21 mouse cellular contexts compared by ENCODE assay signal in the genomic region with DNA sequence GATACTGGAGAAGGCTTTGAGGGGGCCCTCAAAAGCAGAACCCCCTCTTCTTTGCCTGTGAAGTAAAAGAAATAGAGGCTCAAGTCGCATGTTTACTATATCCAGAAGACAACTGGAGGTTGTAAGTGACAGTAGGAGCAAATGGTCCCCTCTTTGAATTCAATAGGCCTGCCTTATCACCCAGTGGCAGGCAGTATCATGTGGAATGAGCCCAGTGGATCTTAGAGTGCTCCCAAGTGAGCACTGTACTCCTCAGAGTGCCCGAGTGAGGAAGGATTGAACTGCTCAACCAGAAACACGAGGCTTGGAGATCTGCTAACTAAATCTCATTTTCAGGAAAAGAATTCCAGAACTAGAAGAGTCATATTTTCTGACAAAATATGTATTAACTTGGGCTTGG. TPM values are rescaled to one million over a fixed set of nuclear protein-coding genes. Genes with fewer than 3 reads are reported as not detected.
"Had no signal": no experiment of that assay in that cellular context is flagged by ENCODE, and none has a peak within 500 bp of the region (broad histone marks: within the 10 kb centered on the region; RNA-seq: fewer than 3 reads in every experiment).

No protein-coding gene starts in this region.

- H3K4me1 ChIP-seq: midbrain, embryonic 10.5 days; midbrain, embryonic 12.5 days; neural tube, embryonic 13.5 days; neural tube, embryonic 15.5 days had no signal

- H3K4me3 ChIP-seq: midbrain, embryonic 10.5 days; midbrain, embryonic 12.5 days; myocyte; neural tube, embryonic 13.5 days; neural tube, embryonic 15.5 days had no signal

- H3K27me3 ChIP-seq: midbrain, embryonic 12.5 days; neural tube, embryonic 13.5 days; neural tube, embryonic 15.5 days had no signal

- H3K27ac ChIP-seq: midbrain, embryonic 10.5 days; midbrain, embryonic 12.5 days; neural tube, embryonic 13.5 days; neural tube, embryonic 15.5 days had no signal

- ATAC-seq: midbrain, embryonic 16.5 days had no signal

- DNase-seq: lung, adult 18-20 months; lung, embryonic 14.5 days; lung, postnatal 10 days; lung, postnatal 4 days; midbrain, embryonic 14.5 days; right cerebral cortex, postnatal 25 days; right cerebral cortex, postnatal 4 days; spleen, adult 18-20 months; thymus, adult 18-20 months; thymus, postnatal 14 days; thymus, postnatal 36 days had no signal

- H3K9ac ChIP-seq: lung, embryonic 14.5 days; midbrain, embryonic 12.5 days; neural tube, embryonic 13.5 days; neural tube, embryonic 15.5 days had no signal

- H3K9me3 ChIP-seq: midbrain, embryonic 10.5 days; midbrain, embryonic 12.5 days; neural tube, embryonic 13.5 days; neural tube, embryonic 15.5 days had no signal

- H3K36me3 ChIP-seq: midbrain, embryonic 10.5 days; midbrain, embryonic 12.5 days; neural tube, embryonic 13.5 days; neural tube, embryonic 15.5 days had no signal

- H3K4me2 ChIP-seq: lung, embryonic 14.5 days; midbrain, embryonic 12.5 days; neural tube, embryonic 13.5 days; neural tube, embryonic 15.5 days had no signal

RNA-seq across cellular contexts. Expression of a gene that starts 40.3 kb away (rescaled TPM):
- total RNA-seq: megakaryocyte-erythroid progenitor cell, adult 5-6 weeks had no signal
- polyA plus RNA-seq: lung, embryonic 14.5 days; lung, embryonic 16.5 days; midbrain, embryonic 10.5 days; midbrain, embryonic 12.5 days; midbrain, embryonic 14.5 days; midbrain, embryonic 16.5 days; neural tube, embryonic 11.5 days; neural tube, embryonic 13.5 days; neural tube, embryonic 15.5 days; thymus, postnatal 0 days had no signal
